Mouse (Mus musculus) gastrocnemius, adult 18-20 months (tissue): ENCODE measurements around the gene Lhfpl4. TPM values are rescaled to one million over a fixed set of nuclear protein-coding genes. Genes with fewer than 3 reads are reported as not detected.

Experiments
- DNase-seq: peaks from one replicate; pipeline ENCODE4 v3.0.0; 2021; ENCODE audit warnings: low spot score
- long read RNA-seq, 2 experiments: library from polyadenylated mRNA; stranded (forward); transcript quantifications; one replicate each; pipeline ENCODE4 v2.0.0; 2021
- total RNA-seq, 2 experiments: library from RNA; stranded (reverse); gene quantifications; 2 replicates each; pipeline ENCODE4 v1.2.3; 2021

Lhfpl4 gene
- total RNA-seq: under 1 TPM; 0.32 to 0.55 TPM
- long read RNA-seq, experiment 1, partial matches to known transcripts: 1 of 1 reads
- long read RNA-seq, experiment 1, other reads (novel, unspliced or antisense): 0 of 1 reads
- long read RNA-seq, experiment 2: 0 reads

- no peak for DNase-seq
Observed at GRCm38 (mm10) chr6:113194841-113195595, at the start of gene Lhfpl4. TSS of gene Lhfpl4 (minus strand) at chr6:113195384.

- no peak for DNase-seq
Observed at GRCm38 (mm10) chr6:113242753-113243152, 47.6 kb upstream of the Lhfpl4 start.

- DNase-seq: no peak
Observed at GRCm38 (mm10) chr6:113238442-113238841, 43.3 kb upstream of the Lhfpl4 start.

- DNase-seq: peak; percentile 99
Observed at GRCm38 (mm10) chr6:113237542-113238270, 42.5 kb upstream of the Lhfpl4 start, which contains the start of gene Mtmr14. TSS of gene Mtmr14 (plus strand) at chr6:113237843.

GRCm38 (mm10) chr6:113235141-113235540, 40.0 kb upstream of the Lhfpl4 start:
- DNase-seq: no peak

- DNase-seq: no peak
Observed at GRCm38 (mm10) chr6:113226705-113227104, 31.5 kb upstream of the Lhfpl4 start.

DNA sequence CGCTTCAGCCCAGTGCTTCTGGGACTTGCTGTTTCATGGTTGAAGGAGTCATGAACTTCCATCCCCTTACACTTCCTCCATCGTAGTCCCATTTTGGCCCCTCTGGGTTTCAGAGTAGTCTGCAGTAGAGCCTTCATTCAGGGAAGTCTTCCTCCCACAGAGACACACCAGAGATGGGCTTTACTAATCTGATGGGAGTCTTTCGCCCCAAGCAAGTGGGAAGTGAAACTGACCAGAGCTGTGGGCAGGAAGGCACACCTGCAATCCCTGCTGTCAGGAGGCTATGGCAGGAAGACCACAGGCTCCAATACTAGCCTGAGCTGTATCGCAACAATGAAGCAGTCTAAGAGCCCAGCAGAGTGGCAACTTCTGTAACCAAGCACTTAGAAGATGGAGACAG, 30.6 kb upstream of the Lhfpl4 start:
- no peak for DNase-seq

- no peak for DNase-seq
Observed at GRCm38 (mm10) chr6:113216280-113216679, 21.1 kb upstream of the Lhfpl4 start.

- no peak for DNase-seq
Observed at GRCm38 (mm10) chr6:113195596-113195992, 410 bp upstream of the Lhfpl4 start.

DNA sequence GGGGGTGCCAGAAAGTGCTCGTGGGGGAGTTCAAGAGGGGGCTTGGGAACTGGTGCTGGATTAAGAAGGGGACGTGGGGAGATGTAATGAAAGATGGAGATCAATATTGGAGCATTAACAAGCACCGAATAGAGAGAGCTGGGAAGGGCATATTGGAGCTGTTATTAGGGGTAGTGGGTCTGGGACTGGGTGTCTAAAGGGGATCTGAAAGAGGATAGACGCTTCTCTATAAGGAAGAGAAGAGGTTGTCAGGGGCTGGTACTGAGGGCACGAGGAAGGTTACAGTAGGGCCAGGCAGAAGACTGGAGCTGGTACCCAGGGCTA, 705 bp downstream of the Lhfpl4 start:
- DNase-seq: no peak

GRCm38 (mm10) chr6:113193765-113194460, 1.3 kb downstream of the Lhfpl4 start:
- no peak for DNase-seq

- DNase-seq: no peak
Observed at GRCm38 (mm10) chr6:113184866-113185525, 10.2 kb downstream of the Lhfpl4 start.

DNA sequence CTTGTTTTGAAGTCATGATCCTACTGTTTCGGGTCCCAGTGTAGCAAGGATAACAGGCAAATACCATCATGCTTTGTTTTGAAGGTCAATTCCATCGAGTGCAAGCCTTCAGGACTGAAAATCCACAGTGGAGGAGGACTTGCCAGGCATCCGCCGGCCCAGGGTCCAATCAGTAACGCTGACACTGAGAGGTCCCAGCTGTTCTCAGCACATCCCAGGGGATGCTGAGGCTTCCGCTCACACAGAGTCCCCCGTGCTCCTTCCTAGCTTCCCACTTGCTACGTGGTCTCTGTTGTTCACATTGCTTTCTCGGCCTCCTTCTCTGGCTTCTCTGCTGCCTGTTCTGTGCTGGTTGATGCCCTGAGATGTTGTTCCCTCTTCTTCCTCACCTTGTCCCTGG, 11.0 kb downstream of the Lhfpl4 start:
- DNase-seq: no peak

GRCm38 (mm10) chr6:113179195-113179733, 15.9 kb downstream of the Lhfpl4 start:
- DNase-seq: no peak

DNA sequence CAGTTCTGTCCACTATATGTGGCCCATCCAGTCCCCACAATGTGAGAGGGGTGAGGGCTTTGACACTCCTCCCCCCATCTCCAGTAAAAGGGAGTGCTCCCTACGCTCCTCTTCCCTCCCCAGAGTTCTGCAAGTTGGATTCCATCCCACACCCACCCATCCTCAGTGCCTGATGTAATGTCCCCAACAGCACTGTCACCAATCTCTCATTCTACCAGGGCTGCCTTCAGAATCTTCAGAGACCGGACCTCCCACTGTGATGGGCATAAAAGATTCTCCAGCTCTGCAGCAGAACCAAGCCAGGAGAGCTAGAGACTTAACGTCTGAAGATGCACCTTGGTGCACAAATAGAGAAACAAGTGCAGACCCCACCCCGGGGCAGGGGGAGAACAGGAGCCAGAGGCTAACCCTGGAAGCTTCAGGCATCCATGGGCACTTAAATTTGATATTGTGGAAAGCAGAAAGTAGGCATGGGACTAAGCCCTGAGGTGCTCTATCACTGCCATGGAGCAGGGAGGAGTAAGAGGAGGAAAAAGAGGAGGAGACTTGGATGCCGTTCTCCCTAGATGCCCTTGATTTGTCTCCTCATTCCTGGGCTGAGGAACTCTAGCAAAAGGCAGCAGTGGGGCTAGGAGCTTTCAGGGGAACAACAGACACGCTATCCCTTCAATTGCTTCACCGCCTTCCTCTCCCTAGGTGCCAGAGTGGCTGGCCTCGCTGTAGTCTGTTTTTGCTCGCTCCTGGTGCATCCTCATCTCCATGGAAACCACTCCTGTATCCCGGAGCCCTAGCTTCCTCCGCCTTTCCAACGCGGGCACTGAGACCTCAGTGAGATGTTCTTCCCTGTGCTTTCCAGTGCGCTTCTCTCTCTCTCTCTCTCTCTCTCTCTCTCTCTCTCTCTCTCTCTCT, 16.6 kb downstream of the Lhfpl4 start:
- DNase-seq: no peak

- DNase-seq: no peak
Observed at GRCm38 (mm10) chr6:113176613-113177012, 18.6 kb downstream of the Lhfpl4 start.

DNA sequence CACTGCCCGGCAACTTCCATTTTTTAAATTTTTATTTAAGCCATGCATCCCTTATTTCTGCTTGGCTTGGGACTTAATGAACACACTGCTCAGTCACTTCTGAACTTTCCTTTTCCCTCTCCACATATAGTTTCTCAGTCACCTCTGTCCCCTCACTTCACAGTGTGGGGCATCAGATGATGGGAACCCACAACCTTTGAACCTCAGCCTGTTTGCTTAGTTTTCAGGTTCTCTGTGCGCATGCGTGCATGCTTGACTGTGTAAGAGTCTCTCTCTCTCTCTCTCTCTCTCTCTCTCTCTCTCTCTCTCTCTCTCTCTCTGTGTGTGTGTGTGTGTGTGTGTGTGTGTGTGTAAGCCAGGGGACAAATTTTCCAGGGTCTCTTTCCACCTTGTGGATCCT, 19.7 kb downstream of the Lhfpl4 start:
- no peak for DNase-seq

GRCm38 (mm10) chr6:113172568-113172967, 22.6 kb downstream of the Lhfpl4 start:
- DNase-seq: peak; percentile 43

DNA sequence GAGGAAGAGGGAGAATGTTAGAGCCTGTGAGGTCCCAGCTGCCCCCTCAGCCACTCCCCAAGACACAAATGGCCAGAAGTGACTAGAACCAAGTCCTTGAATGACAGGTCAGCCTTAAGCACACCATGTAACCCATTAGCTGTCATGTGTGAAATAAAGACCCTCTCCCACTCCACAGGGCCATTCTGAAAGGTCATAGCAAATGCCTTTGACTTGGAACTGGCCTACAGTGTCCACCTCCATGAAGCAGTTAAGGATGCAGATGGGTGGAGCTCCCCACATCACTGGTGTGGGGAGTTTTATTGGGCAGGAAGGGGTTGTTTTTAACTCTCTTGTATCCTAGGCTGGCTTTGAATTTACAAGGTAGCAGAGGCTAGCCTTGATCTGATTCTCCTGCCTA, 23.2 kb downstream of the Lhfpl4 start:
- DNase-seq: no peak

DNA sequence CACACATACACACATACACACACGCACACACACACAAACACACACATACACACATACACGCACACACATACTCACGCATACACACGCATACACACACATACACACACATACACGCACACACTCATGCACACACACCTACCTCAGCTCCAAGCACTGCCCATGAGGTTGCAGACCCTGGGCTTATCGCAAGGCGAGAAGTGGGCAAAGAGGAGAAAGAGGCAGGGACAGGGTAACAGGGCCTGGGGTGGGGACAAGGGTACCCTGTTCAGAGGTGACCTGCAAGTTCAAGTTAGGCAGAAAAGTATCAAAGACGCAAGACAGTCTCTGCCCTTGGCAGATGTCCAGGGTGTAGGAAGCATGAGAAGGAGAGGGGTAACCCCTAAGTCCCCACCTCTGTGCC, 24.5 kb downstream of the Lhfpl4 start:
- DNase-seq: no peak
